Mouse (Mus musculus) midbrain, embryonic 12.5 days (tissue): ENCODE data around the gene Otulin. TPM values are rescaled to one million over a fixed set of nuclear protein-coding genes. Genes with fewer than 3 reads are reported as not detected.

ENCODE experiments used
- microRNA-seq: library from miRNA; unstranded; fragments of <30 nt; microRNA quantifications from one replicate; pipeline ENCODE4, GENCODE M21; 2017
- polyA plus RNA-seq: library from polyadenylated mRNA; unstranded; fragments of >200 nt; fragmentation: Nextera tagmentation; extraction: Ambion mirVana; gene quantifications from 2 replicates; pipeline ENCODE4 v1.2.1, GENCODE M21; 2016

The Otulin gene
- polyA plus RNA-seq, 1 experiment from 2014 or later: 29.0 TPM

Small RNA genes lying within 50 kb of the gene (microRNA-seq; reads per million reads assigned to microRNA genes)
- not detected for gene Mir7117

Other genes with a start within 250 kb of the Otulin start
- gene Ank, start 164.0 kb downstream of the Otulin start, polyA plus RNA-seq: 10.4 and 12.5 TPM in 2 replicates
- gene Otulinl, start 50.9 kb upstream of the Otulin start, polyA plus RNA-seq: 7.7 and 8.0 TPM in 2 replicates